Mouse (Mus musculus): Measurements from ENCODE around the gene Liph. TPM values are rescaled to one million over a fixed set of nuclear protein-coding genes. Genes with fewer than 3 reads are reported as not detected.
"Not testable (repeated sequence)": the region's sequence is repeated elsewhere in the genome, so short reads cannot be mapped to it uniquely, and the experiment has no call there.

Gene Liph
- total RNA-seq, 2 experiments from 2014 or later = 2.6 TPM; not detected in 1

DNA sequence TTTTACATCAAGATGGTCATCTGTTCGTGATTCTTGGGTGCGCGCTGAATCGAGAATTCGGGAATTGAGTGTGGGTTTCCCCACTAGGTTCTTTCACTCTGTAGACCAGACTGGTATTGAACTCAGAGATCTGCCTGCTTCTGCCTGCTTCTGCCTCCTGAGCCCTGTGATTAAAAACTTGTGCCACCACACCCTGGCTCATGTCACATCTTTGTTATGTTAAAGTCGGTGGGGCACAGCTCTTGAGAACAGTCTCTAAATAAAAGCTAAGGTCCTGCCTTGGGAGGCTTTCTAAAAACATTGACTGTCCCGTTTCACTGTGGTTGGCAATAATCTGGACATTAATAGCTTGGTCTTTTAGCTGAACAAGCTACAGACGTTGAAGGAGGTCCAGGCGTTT lies 12.3 kb downstream of the Liph start:
- ATAC-seq (replicated peaks; ENCODE audit: low FRiP score, poor library complexity, severe bottlenecking) = no peak

GRCm38 (mm10) chr16:21977347-21977746 lies 18.1 kb downstream of the Liph start:
- ATAC-seq (replicated peaks; ENCODE audit: low FRiP score, poor library complexity, severe bottlenecking) = no peak

- no peak for ATAC-seq (replicated peaks; ENCODE audit: low FRiP score, poor library complexity, severe bottlenecking)
Measured at GRCm38 (mm10) chr16:21976203-21976602, 19.3 kb downstream of the Liph start.

DNA sequence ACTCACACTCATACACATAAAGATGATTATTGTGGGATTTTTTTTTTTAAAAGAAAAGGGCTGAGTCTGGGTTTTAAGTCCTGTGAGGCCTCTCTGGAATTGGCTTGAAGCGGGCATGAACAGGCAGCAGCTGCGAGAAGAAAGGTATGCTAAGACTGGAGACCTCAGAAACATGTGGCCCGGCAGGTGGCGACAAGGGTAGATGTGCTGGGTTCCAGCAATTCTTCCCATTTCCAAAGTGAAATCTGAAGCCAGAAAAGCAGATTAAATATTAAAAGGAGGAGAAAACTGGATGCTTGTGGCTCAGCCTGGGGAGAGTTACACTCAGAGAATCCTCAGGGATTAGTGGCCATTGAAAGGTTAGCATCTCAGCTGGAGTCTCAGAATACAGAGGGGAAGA lies 24.0 kb downstream of the Liph start:
- ATAC-seq (replicated peaks; ENCODE audit: low FRiP score, poor library complexity, severe bottlenecking) = no peak

DNA sequence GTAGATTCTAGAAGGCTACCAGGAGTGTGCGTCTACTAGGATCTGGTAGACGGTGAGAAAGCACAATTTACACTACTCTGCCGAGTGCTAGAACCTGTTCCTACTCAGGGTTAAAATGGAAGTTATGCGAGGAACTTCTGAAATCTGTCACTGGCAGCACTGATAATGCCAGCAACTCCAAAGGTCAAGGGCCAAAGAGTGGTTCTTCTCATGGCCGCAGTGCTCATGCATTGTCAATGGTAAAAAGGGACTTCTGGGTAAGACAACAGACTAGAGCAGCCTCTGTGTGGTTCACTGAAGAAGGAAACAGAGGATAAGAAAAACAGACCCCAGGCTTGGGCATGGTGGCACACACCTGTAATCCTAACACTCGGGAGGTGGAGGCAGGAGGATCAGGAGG lies 24.9 kb downstream of the Liph start:
- ATAC-seq (replicated peaks; ENCODE audit: low FRiP score, poor library complexity, severe bottlenecking) = no peak

DNA sequence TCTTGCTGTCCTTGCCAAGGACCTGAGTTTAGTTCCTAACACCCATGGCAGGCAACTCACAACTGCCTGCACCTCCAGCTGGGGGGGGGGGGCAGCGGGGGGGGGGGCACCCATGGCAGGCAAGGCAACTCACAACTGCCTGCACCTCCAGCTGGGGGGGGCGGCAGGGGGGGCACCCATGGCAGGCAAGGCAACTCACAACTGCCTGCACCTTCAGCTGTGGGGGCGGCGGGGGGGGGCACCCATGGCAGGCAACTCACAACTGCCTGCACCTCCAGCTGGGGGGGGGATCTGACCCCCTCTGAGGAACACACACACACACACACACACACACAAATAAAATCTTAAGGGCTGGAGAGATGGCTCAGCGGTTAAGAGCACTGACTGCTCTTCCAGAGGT lies 25.6 kb downstream of the Liph start:
- no peak for ATAC-seq (replicated peaks; ENCODE audit: low FRiP score, poor library complexity, severe bottlenecking)

DNA sequence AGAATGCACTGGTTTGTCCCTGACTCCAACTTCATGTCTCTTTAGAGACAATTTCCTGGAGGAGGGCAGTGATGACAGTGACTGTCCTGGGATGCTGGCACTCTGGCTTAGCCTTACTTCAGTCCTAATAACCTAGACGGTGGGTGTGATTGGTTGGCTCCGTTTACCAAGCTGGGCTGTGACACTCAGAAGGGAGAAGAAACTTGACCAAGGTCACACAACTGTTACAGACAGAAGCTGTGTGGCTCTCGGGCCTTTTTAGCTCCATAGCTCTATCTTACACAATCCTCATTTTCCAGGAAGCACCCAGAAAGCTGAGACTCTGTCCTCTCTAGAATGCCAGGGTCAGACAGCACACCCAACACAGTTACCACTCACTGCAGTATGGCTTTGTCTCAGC lies 29.9 kb downstream of the Liph start:
- no peak for ATAC-seq (replicated peaks; ENCODE audit: low FRiP score, poor library complexity, severe bottlenecking)

GRCm38 (mm10) chr16:21955591-21955990 lies 39.9 kb downstream of the Liph start:
- ATAC-seq (replicated peaks; ENCODE audit: low FRiP score, poor library complexity, severe bottlenecking) = no peak

- ATAC-seq (replicated peaks; ENCODE audit: low FRiP score, poor library complexity, severe bottlenecking) = peak; percentile 95
Measured at GRCm38 (mm10) chr16:21946761-21947715, 48.4 kb downstream of the Liph start, which contains the start of gene Tmem41a. TSS of gene Tmem41a (minus strand) at chr16:21947552.

DNA sequence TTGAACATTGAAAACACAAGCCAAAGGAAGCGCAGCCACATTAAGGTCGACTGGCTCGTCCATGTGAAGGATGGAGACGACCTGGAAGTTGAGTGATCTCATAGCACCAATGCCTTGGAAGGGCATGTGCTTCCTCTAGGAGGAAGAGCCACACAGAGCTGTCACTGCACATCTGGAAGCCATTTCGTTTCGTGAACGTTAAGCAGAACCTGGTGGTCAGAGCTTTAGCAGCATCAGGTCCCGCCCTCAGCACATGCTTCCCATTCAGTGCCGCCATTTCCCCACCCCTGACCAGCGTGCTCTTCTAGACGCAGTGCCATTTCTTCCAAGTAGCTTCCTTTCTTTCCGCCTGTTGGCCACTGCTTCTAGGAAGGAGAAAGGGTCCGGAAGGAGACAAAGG lies 67.0 kb downstream of the Liph start:
- no peak for ATAC-seq (replicated peaks; ENCODE audit: low FRiP score, poor library complexity, severe bottlenecking)

- ATAC-seq (replicated peaks; ENCODE audit: low FRiP score, poor library complexity, severe bottlenecking) = no peak
Measured at GRCm38 (mm10) chr16:21916681-21917080, 78.8 kb downstream of the Liph start.

GRCm38 (mm10) chr16:21913347-21913746 lies 82.1 kb downstream of the Liph start:
- no peak for ATAC-seq (replicated peaks; ENCODE audit: low FRiP score, poor library complexity, severe bottlenecking)

GRCm38 (mm10) chr16:21908906-21909305 lies 86.6 kb downstream of the Liph start:
- not testable (repeated sequence) for ATAC-seq (replicated peaks; ENCODE audit: low FRiP score, poor library complexity, severe bottlenecking)

GRCm38 (mm10) chr16:21906902-21907301 lies 88.6 kb downstream of the Liph start:
- no peak for ATAC-seq (replicated peaks; ENCODE audit: low FRiP score, poor library complexity, severe bottlenecking)

DNA sequence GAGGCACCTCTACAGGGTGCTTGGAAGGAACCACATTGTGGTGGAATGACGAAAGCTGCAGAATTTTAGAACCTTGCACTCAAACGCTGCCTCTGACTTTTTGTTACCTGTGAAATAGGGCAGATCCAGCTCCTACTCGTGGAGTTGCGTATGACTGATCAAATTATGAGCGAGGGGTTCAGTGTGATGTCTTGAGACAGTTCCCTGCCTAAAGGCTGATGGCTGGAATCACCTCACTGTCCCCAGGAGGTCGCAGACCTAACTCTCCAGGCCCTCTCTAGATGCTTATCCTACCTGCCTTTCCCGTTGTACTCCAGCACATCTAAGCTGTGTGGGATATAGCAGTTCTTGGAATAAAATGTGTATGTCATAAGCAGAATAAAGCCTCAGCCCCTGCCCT lies 89.5 kb downstream of the Liph start:
- ATAC-seq (replicated peaks; ENCODE audit: low FRiP score, poor library complexity, severe bottlenecking) = no peak

DNA sequence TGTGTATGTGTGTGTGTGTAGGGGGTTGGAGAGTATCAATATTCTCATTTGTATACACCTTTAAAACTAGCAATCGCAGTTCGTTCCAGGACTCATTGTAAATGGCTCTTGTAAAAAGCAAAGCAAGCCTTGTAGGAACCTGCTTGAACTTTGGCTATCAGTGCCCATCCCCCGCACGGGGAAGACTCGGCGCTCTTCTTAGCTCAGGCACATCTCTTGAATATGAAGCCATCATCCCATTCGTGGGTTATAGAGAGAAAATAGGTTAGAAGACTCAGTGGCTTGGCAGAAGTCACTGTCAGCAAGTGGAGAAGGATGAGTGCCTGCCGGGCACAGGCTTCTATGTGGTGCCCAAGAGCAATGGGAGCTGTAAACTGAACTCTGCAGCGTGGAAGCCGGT lies 90.8 kb downstream of the Liph start:
- no peak for ATAC-seq (replicated peaks; ENCODE audit: low FRiP score, poor library complexity, severe bottlenecking)

Other genes with a start within 250 kb of the Liph start
- 1.3 TPM in 1 of 2 replicates, not detected in the other for gene Ehhadh, start 207.9 kb downstream of the Liph start, total RNA-seq (2015; ENCODE audit: low replicate concordance)
- gene Ehhadh, start 207.9 kb downstream of the Liph start, total RNA-seq (2017; ENCODE audit: low replicate concordance) = 0.94 and 2.9 TPM in 2 replicates
- gene Map3k13, start 201.3 kb downstream of the Liph start, total RNA-seq (2015; ENCODE audit: low replicate concordance) = not detected in 2 replicates
- 0.14 TPM in 1 of 2 replicates, not detected in the other for gene Map3k13, start 201.3 kb downstream of the Liph start, total RNA-seq (2017; ENCODE audit: low replicate concordance)
- gene Tmem41a, start 48.1 kb downstream of the Liph start, total RNA-seq (2015; ENCODE audit: low replicate concordance) = 3.6 and 5.0 TPM in 2 replicates
- 0.77 and 2.0 TPM in 2 replicates for gene Tmem41a, start 48.1 kb downstream of the Liph start, total RNA-seq (2017; ENCODE audit: low replicate concordance)
- gene Senp2, start 13.8 kb upstream of the Liph start, total RNA-seq (2015; ENCODE audit: low replicate concordance) = 19.0 and 28.4 TPM in 2 replicates
- 41.4 and 57.3 TPM in 2 replicates for gene Senp2, start 13.8 kb upstream of the Liph start, total RNA-seq (2017; ENCODE audit: low replicate concordance)
- 0.19 and 0.84 TPM in 2 replicates for gene Igf2bp2, start 167.6 kb upstream of the Liph start, total RNA-seq (2015; ENCODE audit: low replicate concordance)
- 0.09 and 0.42 TPM in 2 replicates for gene Igf2bp2, start 167.6 kb upstream of the Liph start, total RNA-seq (2017; ENCODE audit: low replicate concordance)

Measured in erythroblast, adult 5-6 weeks (primary cell).